Mouse (Mus musculus): ENCODE results near the gene Maml2. TPM values are rescaled to one million over a fixed set of nuclear protein-coding genes. Genes with fewer than 3 reads are reported as not detected.

The Maml2 gene
- total and polyA plus RNA-seq, 3 experiments, result 4.2 to 7.2 (median 5.7) TPM

DNA sequence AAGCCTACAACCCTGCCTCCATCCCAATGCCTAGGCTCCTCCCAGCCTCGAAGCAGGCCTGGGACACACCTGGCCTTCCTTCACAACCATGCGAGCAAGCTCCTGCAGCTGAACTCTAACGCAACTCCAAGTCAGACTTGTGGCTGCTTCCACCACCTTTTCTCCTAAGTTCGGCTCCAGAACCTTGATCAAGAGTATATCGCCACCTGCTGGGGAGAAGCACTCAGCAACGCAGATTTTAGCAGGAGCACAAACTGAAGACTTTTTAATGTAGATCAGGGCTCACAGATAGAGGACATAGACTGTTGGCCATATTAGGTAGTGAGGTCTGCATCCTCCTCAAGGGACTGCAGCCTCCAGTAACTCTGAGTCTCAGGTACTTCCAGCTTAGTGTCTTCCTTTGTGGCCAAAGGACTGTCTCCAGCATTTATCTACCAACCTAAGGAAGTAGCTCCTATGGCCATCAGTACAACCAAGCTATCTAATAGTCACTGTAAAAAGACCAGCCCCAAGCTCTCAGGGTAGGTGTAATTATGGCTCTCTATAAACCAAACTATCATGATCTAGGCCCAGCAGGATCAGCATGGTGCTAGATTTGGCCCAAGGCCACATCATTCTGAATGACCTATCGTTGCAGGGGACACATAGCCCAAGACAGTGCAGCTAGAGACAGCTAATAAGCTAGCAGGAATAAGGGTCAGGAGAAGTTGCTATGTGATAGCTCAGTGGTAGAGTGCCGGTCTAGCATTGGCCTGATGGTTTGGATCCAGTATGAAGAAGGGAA lies 418.8 kb downstream of the Maml2 start:
- DNase-seq, result peak; percentile 69

DNA sequence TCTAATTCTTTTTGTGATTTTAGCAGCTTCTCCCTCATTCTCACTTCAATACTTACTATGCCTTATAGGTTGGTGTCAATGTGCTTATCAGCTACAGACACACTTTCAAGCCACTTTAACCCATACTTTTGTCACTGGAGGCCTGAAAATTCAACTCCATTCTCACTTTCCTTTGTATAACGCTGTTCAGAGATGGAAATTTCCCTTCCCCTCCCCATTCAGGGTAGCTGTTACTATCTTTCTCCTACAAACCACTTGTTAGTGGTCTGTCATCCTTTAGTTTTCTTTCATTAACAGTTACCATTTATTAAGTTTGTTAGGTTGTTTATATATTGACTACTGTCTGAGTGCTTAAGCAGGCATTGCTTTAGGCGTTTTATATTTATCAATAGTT lies 450.6 kb downstream of the Maml2 start, which contains the start of gene Mtmr2:
Mtmr2 (plus strand) TSS at position 7 of the 394 bp plus-strand sequence.
- DNase-seq, result no peak

DNA sequence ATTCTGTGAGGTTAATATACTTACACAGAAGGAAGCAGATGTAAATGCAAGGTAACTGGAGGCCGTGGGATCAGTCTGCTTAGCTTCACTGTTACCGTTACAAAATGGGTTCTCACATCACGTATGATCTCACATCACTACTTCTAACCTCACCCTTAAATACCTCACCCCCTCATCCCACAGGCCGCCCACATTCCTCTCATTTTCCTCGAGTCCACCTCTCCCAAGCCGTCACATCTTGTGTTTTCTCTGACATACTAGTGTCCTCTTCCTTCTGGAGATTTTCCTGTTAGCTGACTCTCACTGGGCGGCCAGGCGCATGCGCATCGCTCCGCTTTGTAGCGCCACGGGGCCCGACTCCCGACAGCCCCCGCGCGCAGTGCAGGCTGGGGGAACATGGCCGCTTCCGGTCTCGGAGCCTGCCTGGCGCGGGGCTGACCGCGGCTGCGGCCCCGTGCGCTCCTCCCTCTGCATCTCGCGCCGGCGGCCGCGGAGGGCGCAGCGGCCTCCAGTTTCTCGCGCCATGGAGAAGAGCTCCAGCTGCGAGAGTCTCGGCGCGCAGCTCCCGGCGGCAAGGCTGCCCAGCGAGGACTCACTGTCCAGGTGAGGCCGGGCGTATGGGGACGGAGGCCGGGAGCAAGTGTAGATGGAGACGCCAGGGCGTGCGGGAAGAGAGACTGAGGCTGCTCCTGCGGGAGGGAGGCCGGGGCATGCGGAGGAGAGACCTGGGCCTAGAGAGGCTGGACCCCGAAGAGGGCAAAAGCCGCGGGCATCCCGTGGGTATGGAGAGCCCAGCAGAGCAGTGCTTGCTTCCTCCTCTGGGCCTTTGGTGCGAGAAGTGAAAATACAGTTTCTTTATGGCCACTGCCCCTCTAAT lies 451.3 kb downstream of the Maml2 start:
- peak; percentile 97 for DNase-seq

- DNase-seq, result no peak
Observed at GRCm38 (mm10) chr9:13749675-13749998, 451.9 kb downstream of the Maml2 start.

GRCm38 (mm10) chr9:13752543-13752942 lies 454.8 kb downstream of the Maml2 start:
- DNase-seq, result no peak

Small RNAs within 50 kb of the gene (microRNA-seq; reads per million reads assigned to microRNA genes)
- gene Gm22643, result 0 reads per million in 2 experiments

Other genes with a start within 250 kb of the Maml2 start
- 1 to 10 TPM; 5.4 to 8.1 TPM for gene Jrkl, start 52.1 kb upstream of the Maml2 start, total RNA-seq (2021)
- gene Jrkl, start 52.1 kb upstream of the Maml2 start, polyA plus RNA-seq (2012; rRNA removed), result 0.04 and 0.06 TPM in 2 replicates
- 10 to 100 TPM; 12.8 to 15.0 TPM for gene Ccdc82, start 51.0 kb upstream of the Maml2 start, total RNA-seq (2021)
- 2.0 and 2.1 TPM in 2 replicates for gene Ccdc82, start 51.0 kb upstream of the Maml2 start, polyA plus RNA-seq (2012; rRNA removed)
- gene Gm17571, start 148.8 kb downstream of the Maml2 start, total RNA-seq (2021), result not detected
- gene Gm17571, start 148.8 kb downstream of the Maml2 start, polyA plus RNA-seq (2012; rRNA removed), result not detected in 2 replicates